Mouse (Mus musculus): Measurements from ENCODE around the gene Xpnpep2.

GRCm38 (mm10) chrX:48138539-48139275 lies 30.2 kb downstream of the Xpnpep2 start:
- TF ChIP-seq POLR2A (IDR thresholded peaks at IDR 0.05; ENCODE audit: low read depth, low read length) (no peak), CTCF (IDR thresholded peaks at IDR 0.05; ENCODE audit: extremely low read depth, insufficient read length, insufficient replicate concordance, low read depth, low read length) (no peak)

Measured in small intestine, adult 2 months (tissue).